Mouse (Mus musculus) heart, postnatal 36 days (tissue): ENCODE measurements around the gene Prss54. TPM values are rescaled to one million over a fixed set of nuclear protein-coding genes. Genes with fewer than 3 reads are reported as not detected.
"Not testable (repeated sequence)": the region's sequence is repeated elsewhere in the genome, so short reads cannot be mapped to it uniquely, and the experiment has no call there.

ENCODE experiments used
- DNase-seq, 2 experiments: peaks; one replicate each; pipeline ENCODE4 v3.0.0; 2021 to 2022
- intact Hi-C: fragments of 180-260 bp; cut with DNase I; formaldehyde crosslinking; loops from one replicate; pipeline ENCODE4 v1.15.1; 2025
- total RNA-seq, 2 experiments: library from RNA; stranded (reverse); gene quantifications; 2 replicates each; pipeline ENCODE4 v1.2.3; 2021

The Prss54 gene
- not detected for total RNA-seq

- intact Hi-C loops: no loop called here
Measured at GRCm38 (mm10) chr8:95576240-95576639, at the start of gene Prss54. Prss54 (minus strand) TSS chr8:95576340.

GRCm38 (mm10) chr8:95624833-95625232 lies 48.7 kb upstream of the Prss54 start:
- intact Hi-C loops: no loop called here
- no peak for DNase-seq

More at GRCm38 (mm10) chr8:95576240-95576639, at the start of gene Prss54:
- no peak for DNase-seq

GRCm38 (mm10) chr8:95620046-95620445 lies 43.9 kb upstream of the Prss54 start:
- DNase-seq: no peak
- intact Hi-C loops: no loop called here

GRCm38 (mm10) chr8:95616383-95616782 lies 40.2 kb upstream of the Prss54 start:
- no peak for DNase-seq
- intact Hi-C loops: no loop called here

GRCm38 (mm10) chr8:95611769-95612168 lies 35.6 kb upstream of the Prss54 start:
- intact Hi-C loops: no loop called here
- no peak for DNase-seq

- no peak for DNase-seq
- intact Hi-C loops: no loop called here
Measured at GRCm38 (mm10) chr8:95610749-95611148, 34.6 kb upstream of the Prss54 start.

- no peak for DNase-seq
- intact Hi-C loops: no loop called here
Measured at GRCm38 (mm10) chr8:95609406-95609805, 33.3 kb upstream of the Prss54 start.

- no peak for DNase-seq
- intact Hi-C loops: loop anchor here (2.0 kb wide), 1 partner anchor 308 kb away; no protein-coding TSS in a partner anchor
Measured at GRCm38 (mm10) chr8:95607210-95607609, 31.1 kb upstream of the Prss54 start.

GRCm38 (mm10) chr8:95606509-95606908 lies 30.4 kb upstream of the Prss54 start:
- DNase-seq: not testable (repeated sequence)
- intact Hi-C loops: loop anchor here (1.0 to 2.0 kb wide), 2 partner anchors 91 to 308 kb away; no protein-coding TSS in a partner anchor

GRCm38 (mm10) chr8:95602168-95602567 lies 26.0 kb upstream of the Prss54 start:
- DNase-seq: no peak
- intact Hi-C loops: loop anchor here (5.0 kb wide), 1 partner anchor 230 kb away; no protein-coding TSS in a partner anchor

- intact Hi-C loops: loop anchor here (5.0 kb wide), 1 partner anchor 231 kb away; no protein-coding TSS in a partner anchor
- DNase-seq: no peak
Measured at GRCm38 (mm10) chr8:95601306-95601705, 25.2 kb upstream of the Prss54 start.

GRCm38 (mm10) chr8:95599861-95600260 lies 23.7 kb upstream of the Prss54 start:
- DNase-seq: peak; percentile 36 to 65
- intact Hi-C loops: loop anchor here (5.0 kb wide), 2 partner anchors 232 to 253 kb away; no protein-coding TSS in a partner anchor

GRCm38 (mm10) chr8:95596841-95597241 lies 20.7 kb upstream of the Prss54 start:
- intact Hi-C loops: loop anchor here (5.0 kb wide), 1 partner anchor 250 kb away; no protein-coding TSS in a partner anchor
- peak; percentile 7 to 22 for DNase-seq

- no peak for DNase-seq
- intact Hi-C loops: loop anchor here (5.0 kb wide), 1 partner anchor 248 kb away; no protein-coding TSS in a partner anchor
Measured at GRCm38 (mm10) chr8:95595131-95595530, 19.0 kb upstream of the Prss54 start.

GRCm38 (mm10) chr8:95593439-95594393 lies 17.6 kb upstream of the Prss54 start:
- no peak for DNase-seq
- intact Hi-C loops: no loop called here

- intact Hi-C loops: no loop called here
- DNase-seq: no peak
Measured at GRCm38 (mm10) chr8:95592131-95592780, 16.1 kb upstream of the Prss54 start.

- no peak for DNase-seq
- intact Hi-C loops: no loop called here
Measured at GRCm38 (mm10) chr8:95590539-95590938, 14.4 kb upstream of the Prss54 start.

GRCm38 (mm10) chr8:95589282-95589681 lies 13.1 kb upstream of the Prss54 start:
- intact Hi-C loops: no loop called here
- DNase-seq: no peak

- intact Hi-C loops: no loop called here
- DNase-seq: no peak
Measured at GRCm38 (mm10) chr8:95587339-95587738, 11.2 kb upstream of the Prss54 start.

GRCm38 (mm10) chr8:95573146-95573545 lies 3.0 kb downstream of the Prss54 start:
- intact Hi-C loops: no loop called here
- DNase-seq: no peak

- DNase-seq: no peak
Measured at GRCm38 (mm10) chr8:95566809-95567208, 9.3 kb downstream of the Prss54 start.

More at GRCm38 (mm10) chr8:95566809-95567208, 9.3 kb downstream of the Prss54 start:
- intact Hi-C loops: no loop called here
